Mouse (Mus musculus) lung, embryonic 16.5 days (tissue): ENCODE results near the gene Fes. TPM values are rescaled to one million over a fixed set of nuclear protein-coding genes. Genes with fewer than 3 reads are reported as not detected.
A peak's percentile ranks its signal among the peaks of the same experiment; 100 is the strongest.

Source experiments
- ATAC-seq: fragments of 200-750 bp; cut with Nextera tagmentation; 2 replicates; pipeline ENCODE4 v1.8.0; 2017; ENCODE audit warnings: low read depth, mild to moderate bottlenecking, moderate library complexity
- H3K27ac ChIP-seq: fragments of 300-500 bp; sonication (generic); 2 replicates; pipeline ENCODE4 v1.5.1; 2014; ENCODE audit warnings: mild to moderate bottlenecking, control low read depth, low read length
- H3K27me3 ChIP-seq: fragments of 300-500 bp; sonication (generic); 2 replicates; pipeline ENCODE4 v1.6.1; 2014; ENCODE audit warnings: low read depth, low read length, mixed read lengths; ENCODE audit not compliant: control insufficient read depth, insufficient read depth
- H3K36me3 ChIP-seq: fragments of 300-500 bp; sonication (generic); 2 replicates; pipeline ENCODE4 v1.6.1; 2014; ENCODE audit warnings: low read length; ENCODE audit not compliant: control insufficient read depth, insufficient read depth
- H3K4me1 ChIP-seq: fragments of 300-500 bp; sonication (generic); replicated peaks from 2 replicates; pipeline ENCODE4 v1.6.1; 2014; ENCODE audit warnings: low read length, mixed read lengths; ENCODE audit not compliant: control insufficient read depth, insufficient read depth
- H3K4me2 ChIP-seq: fragments of 300-500 bp; sonication (generic); 2 replicates; pipeline ENCODE4 v1.6.1; 2014; ENCODE audit warnings: low read depth, low read length, control low read depth
- H3K4me3 ChIP-seq: fragments of 300-500 bp; sonication (generic); 2 replicates; pipeline ENCODE4 v1.5.1; 2014; ENCODE audit warnings: mild to moderate bottlenecking, low read length, control low read depth
- H3K9ac ChIP-seq: fragments of 300-500 bp; sonication (generic); 2 replicates; pipeline ENCODE4 v1.6.1; 2014; ENCODE audit warnings: low read length, control low read depth
- H3K9me3 ChIP-seq: fragments of 300-500 bp; sonication (generic); 2 replicates; pipeline ENCODE4 v1.6.1; 2016; ENCODE audit warnings: low read length; ENCODE audit not compliant: control insufficient read depth
- WGBS: fragments of 180-500 bp; shearing (Covaris S2); extraction: QIAGEN DNeasy Blood & Tissue Kit; methylation state at CpG from one replicate; pipeline ENCODE4 v1.1.7; 2014; 5-methylcytosine and 5-hydroxymethylcytosine counted together
- polyA plus RNA-seq: library from polyadenylated mRNA; unstranded; fragments of >200 nt; fragmentation: Nextera tagmentation; extraction: Ambion mirVana; gene quantifications from 2 replicates; pipeline ENCODE4 v1.2.1, GENCODE M21; 2015

Gene Fes
- polyA plus RNA-seq, 1 experiment from 2014 or later: 18.5 TPM

DNA sequence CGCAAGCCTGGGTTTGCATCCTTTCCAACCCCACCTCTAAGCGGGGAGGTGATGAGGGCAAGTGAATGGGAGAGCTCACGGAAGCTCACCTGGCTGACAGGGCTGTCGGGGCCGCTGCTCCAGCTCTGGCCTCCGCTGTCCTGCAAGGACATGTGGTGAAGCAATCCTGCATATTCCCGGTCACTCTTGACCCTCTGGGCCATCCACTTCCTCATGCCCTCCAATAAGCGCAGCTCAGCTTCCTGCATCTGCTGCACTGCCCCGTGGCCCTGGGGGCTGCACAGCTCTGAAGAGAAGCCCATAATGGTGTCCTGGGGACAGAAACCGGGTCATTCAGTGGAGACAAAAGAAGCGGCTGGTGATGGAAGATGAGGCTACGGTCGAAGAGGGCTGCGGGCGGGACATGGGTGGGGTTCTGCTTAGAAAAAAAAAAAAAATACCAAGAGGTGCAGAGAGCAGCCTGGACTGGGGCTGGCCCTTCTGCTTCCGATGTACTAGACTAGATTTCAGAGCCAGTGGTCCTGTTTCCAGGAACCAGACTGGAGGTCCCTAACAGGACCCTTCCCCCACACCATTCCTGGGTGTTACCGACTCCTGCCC is 613 bp downstream of the Fes start:
- Histone ChIP-seq H3K27me3 (no peaks in the 10 kb centered on the region), H3K4me1 (peaks cover 14% of the 10 kb centered on the region; the same call in 1 of the 2 replicates), H3K4me2 (peak overlapping the region; percentile 61), H3K27ac (peak overlapping the region; percentile 45), H3K36me3 (peaks cover 23% of the 10 kb centered on the region), H3K9ac (peak overlapping the region; percentile 63), H3K9me3 (no peaks in the 10 kb centered on the region), H3K4me3 (peak overlapping the region; percentile 40)
- WGBS: 35% methylated on average over 17 of the region's 17 CpGs
- peak; percentile 24 for ATAC-seq

DNA sequence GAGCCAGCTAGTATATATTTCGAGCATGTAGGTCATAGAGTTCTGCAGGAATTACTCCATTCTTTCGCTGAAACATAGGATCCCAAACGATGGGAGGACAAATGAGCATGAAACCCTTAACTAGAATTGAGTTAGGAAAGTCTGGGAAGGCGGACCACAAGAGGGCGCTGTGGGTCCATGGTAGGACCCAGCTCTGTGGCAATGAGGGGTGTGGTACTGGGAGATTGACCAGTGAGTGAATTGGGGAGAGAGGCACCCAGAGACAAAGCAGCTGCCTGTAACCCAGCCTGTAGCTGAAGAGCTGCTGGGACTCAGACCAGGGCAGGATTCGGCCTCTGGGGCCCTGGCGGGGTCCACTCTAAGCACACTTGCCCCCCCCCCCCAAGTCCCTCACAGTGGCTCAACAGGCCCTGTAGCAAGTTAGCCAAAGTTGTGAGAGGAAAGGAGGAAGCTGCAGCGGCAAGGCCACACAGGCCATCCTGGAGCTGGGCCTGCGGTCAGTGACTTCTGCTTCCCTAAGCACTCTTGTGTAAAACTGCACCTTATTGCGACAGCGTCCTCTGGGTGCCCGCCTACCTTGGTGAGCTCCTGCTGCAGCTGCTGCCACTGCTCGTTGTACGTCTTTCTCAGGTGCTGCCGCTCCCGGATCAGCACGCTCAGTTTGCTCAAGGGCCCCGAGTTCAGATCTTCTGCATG is 1.4 kb downstream of the Fes start:
- Histone ChIP-seq H3K36me3 (peaks cover 15% of the 10 kb centered on the region), H3K9me3 (no peaks in the 10 kb centered on the region), H3K27me3 (no peaks in the 10 kb centered on the region), H3K4me3 (peak overlapping the region; percentile 40), H3K4me2 (peak overlapping the region; percentile 61), H3K27ac (peak overlapping the region; percentile 45), H3K9ac (peak overlapping the region; percentile 63), H3K4me1 (peaks cover 14% of the 10 kb centered on the region; the same call in 1 of the 2 replicates)
- ATAC-seq: peak; percentile 74
- 33% methylated on average over 18 of the region's 18 CpGs for WGBS

DNA sequence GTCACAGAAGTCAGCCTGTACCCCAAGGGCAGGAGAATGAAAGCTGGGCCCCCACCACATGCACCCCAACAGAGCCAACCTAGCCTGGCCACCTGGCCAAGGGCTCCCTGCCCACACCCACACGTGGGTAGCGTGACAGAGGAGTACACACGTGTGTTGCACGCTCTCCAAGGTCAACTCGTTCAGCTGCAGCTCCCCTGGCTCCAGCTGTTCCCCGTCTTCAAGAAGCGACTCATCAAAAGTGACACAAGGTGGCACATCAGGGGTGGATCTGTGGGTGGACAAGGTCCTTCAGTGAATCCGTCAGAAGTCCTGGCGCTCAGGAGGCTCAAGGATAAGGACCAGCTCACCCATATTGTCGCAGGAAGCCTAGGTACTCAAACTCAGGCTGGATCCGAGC is 4.8 kb downstream of the Fes start:
- 69% methylated on average over 11 of the region's 11 CpGs for WGBS

DNA sequence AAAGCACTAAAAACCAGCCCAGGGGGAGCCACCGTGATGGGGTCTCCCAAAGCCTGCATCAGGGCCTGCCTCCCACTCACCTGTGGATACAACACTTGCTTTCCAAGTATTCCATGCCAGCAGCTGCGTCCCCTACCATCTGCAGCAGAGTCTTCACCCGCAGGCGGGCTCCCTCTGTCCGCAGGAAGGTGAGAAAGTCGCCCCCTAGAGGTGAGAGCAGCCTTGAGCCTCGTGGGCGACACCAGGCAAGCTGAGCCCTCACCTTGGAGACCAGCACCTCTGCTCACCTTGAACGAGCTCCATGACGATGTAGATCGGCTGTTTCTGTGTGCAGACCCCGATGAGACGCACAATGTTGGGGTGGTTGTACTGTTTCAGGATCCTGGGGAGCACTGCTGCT is 8.2 kb downstream of the Fes start:
- 61% methylated on average over 13 of the region's 13 CpGs for WGBS
- H3K27ac ChIP-seq: no peak overlapping the region
- 0 out of 2 replicates have a peak, but pooled peaks cover 2% of the 10 kb centered on the region for H3K4me1 ChIP-seq
- no peaks in the 10 kb centered on the region for H3K27me3 ChIP-seq
- H3K9me3 ChIP-seq: no peaks in the 10 kb centered on the region
- no peak overlapping the region for H3K4me3 ChIP-seq
- no peak overlapping the region for H3K9ac ChIP-seq
- no peak overlapping the region for H3K4me2 ChIP-seq
- H3K36me3 ChIP-seq: peaks cover 2% of the 10 kb centered on the region; the same call in 1 of the 2 replicates
- ATAC-seq: no peak

More for the DNA sequence above, 4.8 kb downstream of the Fes start:
- ATAC-seq: no peak
- Histone ChIP-seq H3K4me1 (peaks cover 9% of the 10 kb centered on the region; the same call in 1 of the 2 replicates), H3K36me3 (peaks cover 2% of the 10 kb centered on the region; the same call in 1 of the 2 replicates), H3K4me3 (no peak overlapping the region), H3K9ac (no peak overlapping the region), H3K27me3 (no peaks in the 10 kb centered on the region), H3K27ac (no peak overlapping the region), H3K4me2 (no peak overlapping the region), H3K9me3 (no peaks in the 10 kb centered on the region)

DNA sequence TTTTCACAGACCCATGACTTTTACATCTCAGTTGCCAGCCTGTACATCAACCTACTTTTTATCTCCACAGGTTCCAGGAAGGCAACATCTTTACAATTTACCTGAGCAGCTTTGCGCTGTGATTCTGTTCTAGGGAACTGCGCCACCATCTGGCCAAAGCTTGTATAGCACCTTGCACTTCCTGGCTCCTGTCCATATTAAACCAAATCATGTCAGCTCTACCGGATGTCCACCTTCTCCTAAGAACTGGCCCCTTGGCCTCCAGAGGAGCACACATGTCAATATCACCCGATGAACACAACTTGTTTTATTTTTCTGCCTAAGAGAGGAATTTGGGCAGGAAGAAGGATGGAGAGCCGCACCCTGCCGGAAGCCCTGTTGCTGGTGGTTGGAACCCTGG is 10.3 kb downstream of the Fes start:
- Histone ChIP-seq H3K27me3 (no peaks in the 10 kb centered on the region), H3K4me3 (no peak overlapping the region), H3K4me2 (no peak overlapping the region), H3K9me3 (no peaks in the 10 kb centered on the region), H3K9ac (no peak overlapping the region), H3K27ac (no peak overlapping the region), H3K4me1 (0 out of 2 replicates have a peak, but pooled peaks cover 2% of the 10 kb centered on the region), H3K36me3 (peaks cover 2% of the 10 kb centered on the region; the same call in 1 of the 2 replicates)
- WGBS: 20% methylated on average over 6 of the region's 6 CpGs
- no peak for ATAC-seq

DNA sequence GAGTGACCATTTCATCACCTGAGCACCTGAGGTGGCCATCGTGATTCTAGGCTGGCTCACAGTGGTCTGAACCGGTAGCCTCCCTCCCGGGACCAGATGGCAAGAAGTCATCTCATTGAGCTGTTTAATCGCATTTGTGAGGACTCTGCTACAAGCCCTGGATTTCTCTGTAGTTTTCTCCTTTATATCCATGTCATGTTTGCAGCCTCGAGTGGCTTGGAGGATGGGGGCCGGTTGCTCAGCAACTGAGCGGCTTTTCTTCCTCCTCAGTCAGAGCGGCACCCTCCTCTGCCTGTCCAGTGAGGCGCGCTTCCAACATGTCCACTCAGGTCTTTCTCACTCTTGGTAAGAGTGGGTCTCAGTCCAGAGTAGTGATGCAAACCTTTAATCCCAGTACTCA is 11.6 kb downstream of the Fes start:
- Histone ChIP-seq H3K4me3 (no peak overlapping the region), H3K4me2 (no peak overlapping the region), H3K9me3 (no peaks in the 10 kb centered on the region), H3K9ac (no peak overlapping the region), H3K27ac (no peak overlapping the region), H3K27me3 (no peaks in the 10 kb centered on the region), H3K36me3 (peaks cover 2% of the 10 kb centered on the region; the same call in 1 of the 2 replicates), H3K4me1 (0 out of 2 replicates have a peak, but pooled peaks cover 2% of the 10 kb centered on the region)
- ATAC-seq: no peak
- 69% methylated on average over 10 of the region's 10 CpGs for WGBS

DNA sequence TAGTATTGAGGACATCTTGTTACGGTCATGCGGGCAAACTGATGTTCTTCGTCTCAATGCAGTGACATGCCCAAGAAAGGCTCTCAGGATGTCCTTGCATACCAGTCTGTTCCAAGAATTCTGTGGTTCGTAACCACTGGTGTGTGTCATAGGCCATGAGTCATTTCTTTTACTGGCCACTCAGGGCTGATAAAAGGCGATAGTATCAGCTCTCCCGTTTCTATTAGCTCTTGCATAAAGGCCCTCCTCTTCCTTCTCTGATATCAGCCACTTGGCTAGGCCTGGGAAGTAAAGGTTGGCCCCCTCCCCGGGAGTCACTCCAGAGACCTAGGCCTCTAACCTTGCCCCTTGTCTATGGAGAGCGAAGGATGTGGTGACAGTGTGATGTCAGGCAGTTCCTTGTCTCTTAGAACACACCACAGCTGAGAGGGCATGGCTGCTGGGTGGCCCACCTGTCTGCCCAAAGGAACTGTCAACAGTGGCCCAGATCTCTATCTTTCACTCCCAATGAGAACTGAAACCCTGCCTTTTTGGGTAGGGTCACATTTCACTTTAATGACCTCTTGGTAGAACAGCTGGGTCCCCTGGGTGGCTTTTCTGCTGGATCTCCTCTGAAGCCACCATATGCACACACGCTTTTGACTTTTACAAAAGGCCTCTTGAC is 12.2 kb downstream of the Fes start:
- no peak overlapping the region for H3K4me3 ChIP-seq
- H3K27ac ChIP-seq: no peak overlapping the region
- H3K4me2 ChIP-seq: no peak overlapping the region
- H3K9me3 ChIP-seq: no peaks in the 10 kb centered on the region
- ATAC-seq: no peak
- no peaks in the 10 kb centered on the region for H3K27me3 ChIP-seq
- 0 out of 2 replicates have a peak, but pooled peaks cover 2% of the 10 kb centered on the region for H3K4me1 ChIP-seq
- 62% methylated on average over 9 of the region's 9 CpGs for WGBS
- H3K36me3 ChIP-seq: peaks cover 2% of the 10 kb centered on the region; the same call in 1 of the 2 replicates
- no peak overlapping the region for H3K9ac ChIP-seq

DNA sequence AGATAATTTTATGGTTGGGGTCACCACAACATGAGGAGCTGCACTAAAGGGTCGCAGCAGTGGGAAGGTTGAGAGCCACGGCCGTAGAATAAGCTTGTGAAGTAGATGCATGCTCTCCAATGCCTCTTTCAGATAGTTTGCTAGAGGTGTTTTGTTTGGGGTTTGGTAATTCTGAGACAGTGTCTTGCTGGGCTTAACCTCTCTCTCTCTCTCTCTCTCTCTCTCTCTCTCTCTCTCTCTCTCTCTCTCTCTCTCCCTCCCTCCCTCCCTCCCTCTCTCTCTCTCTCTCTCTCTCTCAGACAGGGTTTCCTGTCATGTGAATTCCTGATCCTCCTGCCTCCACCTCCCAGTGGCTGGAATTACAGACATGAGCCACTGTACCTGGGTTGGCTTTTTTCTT is 13.0 kb downstream of the Fes start:
- ATAC-seq: no peak
- WGBS: 93% methylated on average over 3 of the region's 3 CpGs
- Histone ChIP-seq H3K9me3 (no peaks in the 10 kb centered on the region), H3K4me1 (peaks cover 8% of the 10 kb centered on the region), H3K9ac (no peak overlapping the region), H3K27me3 (no peaks in the 10 kb centered on the region), H3K27ac (no peak overlapping the region), H3K4me3 (no peak overlapping the region), H3K36me3 (peaks cover 2% of the 10 kb centered on the region; the same call in 1 of the 2 replicates), H3K4me2 (no peak overlapping the region)

DNA sequence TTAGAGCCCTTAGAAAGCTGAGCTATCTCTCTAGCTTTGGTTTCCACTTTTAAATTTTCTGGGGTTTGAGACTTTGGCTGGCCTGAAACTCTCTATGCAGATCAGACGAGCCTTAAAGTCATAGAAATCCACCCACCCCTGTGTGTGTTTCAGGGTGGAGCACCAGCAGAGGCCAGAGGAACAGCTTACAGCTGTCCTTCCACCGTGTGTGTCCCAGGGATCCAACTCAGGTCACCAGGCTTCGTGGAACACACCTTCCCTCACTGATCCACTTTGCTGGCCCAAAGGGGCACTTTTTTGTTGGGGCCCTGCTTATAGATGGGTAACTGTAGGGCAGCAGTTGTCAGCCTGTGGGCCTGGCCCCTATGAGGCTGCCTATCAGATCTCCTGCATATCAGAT is 13.5 kb downstream of the Fes start:
- H3K36me3 ChIP-seq: peaks cover 2% of the 10 kb centered on the region; the same call in 1 of the 2 replicates
- ATAC-seq: no peak
- 55% methylated on average over 3 of the region's 3 CpGs for WGBS
- H3K4me2 ChIP-seq: no peak overlapping the region
- no peaks in the 10 kb centered on the region for H3K9me3 ChIP-seq
- H3K4me1 ChIP-seq: peaks cover 13% of the 10 kb centered on the region
- H3K4me3 ChIP-seq: no peak overlapping the region
- no peaks in the 10 kb centered on the region for H3K27me3 ChIP-seq
- H3K9ac ChIP-seq: no peak overlapping the region
- H3K27ac ChIP-seq: no peak overlapping the region
